Mouse (Mus musculus) forebrain, embryonic 16.5 days (tissue): ENCODE data around the gene Spata7. TPM values are rescaled to one million over a fixed set of nuclear protein-coding genes. Genes with fewer than 3 reads are reported as not detected.

ENCODE experiments used
- ATAC-seq: fragments of 200-750 bp; cut with Nextera tagmentation; 2 replicates; pipeline ENCODE4 v1.8.0; 2017; ENCODE audit warnings: mild to moderate bottlenecking, moderate library complexity
- H3K27ac ChIP-seq: fragments of 300-500 bp; sonication (generic); 2 replicates; pipeline ENCODE4 v1.5.1; 2014; ENCODE audit warnings: low read length, control low read depth
- H3K27me3 ChIP-seq: fragments of 300-500 bp; sonication (generic); replicated peaks from 2 replicates; pipeline ENCODE4 v1.6.1; 2014; ENCODE audit warnings: low read length; ENCODE audit not compliant: control insufficient read depth, insufficient read depth
- H3K36me3 ChIP-seq: fragments of 300-500 bp; sonication (generic); 2 replicates; pipeline ENCODE4 v1.6.1; 2014; ENCODE audit not compliant: control insufficient read depth, insufficient read depth
- H3K4me1 ChIP-seq: fragments of 300-500 bp; sonication (generic); replicated peaks from 2 replicates; pipeline ENCODE4 v1.6.1; 2014; ENCODE audit warnings: low read length; ENCODE audit not compliant: control insufficient read depth, insufficient read depth
- H3K4me2 ChIP-seq: fragments of 300-500 bp; sonication (generic); 2 replicates; pipeline ENCODE4 v1.6.1; 2014; ENCODE audit warnings: mild to moderate bottlenecking, low read length, control low read depth
- H3K4me3 ChIP-seq: fragments of 300-500 bp; sonication (generic); replicated peaks from 2 replicates; pipeline ENCODE4 v1.5.1; 2014; ENCODE audit warnings: mild to moderate bottlenecking, low read length, control low read depth
- H3K9ac ChIP-seq: fragments of 300-500 bp; sonication (generic); replicated peaks from 2 replicates; pipeline ENCODE4 v1.6.1; 2014; ENCODE audit warnings: low read depth, low read length, control low read depth
- H3K9me3 ChIP-seq: fragments of 300-500 bp; sonication (generic); 2 replicates; pipeline ENCODE4 v1.6.1; 2016; ENCODE audit warnings: low read length; ENCODE audit not compliant: control insufficient read depth
- WGBS: fragments of 180-500 bp; shearing (Covaris S2); extraction: QIAGEN DNeasy Blood & Tissue Kit; methylation state at CpG from one replicate; pipeline ENCODE4 v1.1.7; 2014; 5-methylcytosine and 5-hydroxymethylcytosine counted together
- polyA plus RNA-seq: library from polyadenylated mRNA; unstranded; fragments of >200 nt; fragmentation: Nextera tagmentation; extraction: Ambion mirVana; gene quantifications from 2 replicates; pipeline ENCODE4 v1.2.1, GENCODE M21; 2015

Spata7 gene
- polyA plus RNA-seq, 1 experiment from 2014 or later = 32.1 TPM

DNA sequence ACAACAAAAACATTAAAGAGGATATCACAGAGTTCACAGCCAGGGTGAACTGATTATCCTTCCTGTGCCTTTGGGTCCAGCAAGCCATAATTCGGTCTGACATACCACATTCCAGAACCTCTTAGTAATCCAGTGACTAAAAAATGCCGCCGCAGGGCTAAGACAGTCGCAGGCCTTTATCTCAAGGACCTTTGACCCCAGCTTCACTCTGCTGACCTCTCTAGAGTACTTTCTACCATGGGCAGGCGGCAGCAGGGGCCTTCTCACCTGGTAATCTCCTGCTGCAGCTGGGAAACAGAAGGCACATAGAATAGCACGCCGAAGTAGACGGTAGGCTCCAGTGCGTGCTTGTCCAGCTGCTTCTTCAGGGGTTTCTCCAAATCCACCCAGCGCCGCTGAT is 86.8 kb downstream of the Spata7 start:
- H3K4me3 ChIP-seq = no peak overlapping the region
- 30% methylated on average over 11 of the region's 11 CpGs for WGBS

GRCm38 (mm10) chr12:98716142-98716541 is 88.2 kb downstream of the Spata7 start:
- no peaks in the 10 kb centered on the region for H3K36me3 ChIP-seq
- H3K4me3 ChIP-seq = no peak overlapping the region
- H3K9me3 ChIP-seq = no peaks in the 10 kb centered on the region
- H3K9ac ChIP-seq = no peak overlapping the region
- peaks cover 8% of the 10 kb centered on the region for H3K4me1 ChIP-seq
- no peak overlapping the region for H3K27ac ChIP-seq
- no peak overlapping the region for H3K4me2 ChIP-seq
- no peaks in the 10 kb centered on the region for H3K27me3 ChIP-seq
- no peak for ATAC-seq
- WGBS = 98% methylated on average over 2 of the region's 2 CpGs

More for the DNA sequence above, 86.8 kb downstream of the Spata7 start:
- no peaks in the 10 kb centered on the region for H3K4me1 ChIP-seq
- no peaks in the 10 kb centered on the region for H3K27me3 ChIP-seq
- no peaks in the 10 kb centered on the region for H3K9me3 ChIP-seq
- H3K4me2 ChIP-seq = no peak overlapping the region
- ATAC-seq = no peak
- no peak overlapping the region for H3K27ac ChIP-seq
- H3K9ac ChIP-seq = no peak overlapping the region
- H3K36me3 ChIP-seq = no peaks in the 10 kb centered on the region

Other genes with a start within 250 kb of the Spata7 start
- 57.8 and 58.8 TPM in 2 replicates for gene Kcnk10, start 49.8 kb upstream of the Spata7 start, polyA plus RNA-seq
- gene Ptpn21, start 109.2 kb downstream of the Spata7 start, polyA plus RNA-seq = 5.4 and 5.5 TPM in 2 replicates
- gene Zc3h14, start 118.8 kb downstream of the Spata7 start, polyA plus RNA-seq = 127 and 136 TPM in 2 replicates